Mouse (Mus musculus) liver (tissue): ENCODE data around the gene Atp5l.

Experiments used
- DNase-seq: peaks from one replicate; pipeline ENCODE4 v3.0.0-alpha.2; 2020; ENCODE audit warnings: mixed read lengths

The Atp5l gene

DNA sequence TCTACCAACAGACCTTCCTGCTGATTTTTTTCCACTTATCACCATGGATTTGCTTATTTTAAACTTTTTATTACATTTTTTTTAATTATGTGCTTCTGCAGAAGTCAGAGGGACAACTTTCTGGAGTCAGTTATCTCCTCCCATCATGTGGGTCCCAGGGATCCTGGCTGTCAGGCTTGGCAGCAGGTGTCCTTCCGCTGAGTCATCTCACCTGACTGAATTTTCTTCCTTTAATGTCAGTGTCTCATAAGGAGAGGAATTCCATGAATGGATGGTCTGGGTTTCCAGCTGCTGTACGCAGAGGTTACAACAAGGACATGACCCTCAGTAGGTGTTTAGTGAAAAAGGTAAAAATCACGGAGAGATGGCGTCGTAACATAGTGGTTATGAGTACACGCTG is 29.3 kb downstream of the Atp5l start:
- no peak for DNase-seq

DNA sequence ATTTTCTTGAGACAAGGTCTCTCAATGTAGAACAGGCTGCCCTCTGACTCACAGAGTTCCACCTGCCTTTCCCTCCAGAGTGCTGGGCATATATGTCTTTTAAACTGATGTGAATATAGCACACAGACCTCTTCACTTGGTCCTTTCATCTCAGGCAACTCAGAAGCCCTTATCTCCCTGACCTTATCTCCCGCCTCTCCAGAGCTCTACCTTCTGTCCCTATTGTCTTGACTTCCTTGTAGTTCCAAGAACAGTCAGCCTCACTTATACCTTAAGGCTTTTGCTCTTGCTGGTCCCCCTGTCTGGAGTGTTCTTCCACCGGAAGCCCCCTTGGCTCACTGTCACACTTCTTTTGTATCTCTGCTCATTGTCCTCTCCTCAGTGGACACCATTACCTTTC is 30.4 kb downstream of the Atp5l start:
- DNase-seq: no peak

DNA sequence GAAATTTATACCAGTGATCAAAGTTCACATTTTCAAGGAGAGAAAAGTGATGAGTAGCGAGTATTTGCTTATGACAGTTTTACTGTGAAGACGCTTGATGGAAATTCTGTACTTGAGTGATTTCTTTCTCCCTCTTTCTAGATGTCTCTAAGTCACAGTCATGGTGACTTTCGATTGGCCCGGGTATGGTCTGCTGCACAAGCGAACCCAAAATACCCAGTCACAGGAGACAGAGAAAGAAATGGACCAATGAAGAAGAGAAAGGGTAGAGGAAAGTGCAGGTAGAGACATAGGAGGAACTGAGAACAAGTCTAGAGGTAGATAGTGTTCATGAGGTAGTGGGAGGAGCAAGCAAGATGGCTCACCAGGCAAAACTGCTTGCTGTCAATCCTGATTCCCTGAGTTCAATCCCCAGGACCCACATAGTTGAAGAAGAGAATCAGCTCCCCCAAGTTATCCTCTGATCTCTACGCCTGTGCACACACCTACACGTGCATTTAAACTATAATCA is 32.4 kb downstream of the Atp5l start:
- DNase-seq: no peak

DNA sequence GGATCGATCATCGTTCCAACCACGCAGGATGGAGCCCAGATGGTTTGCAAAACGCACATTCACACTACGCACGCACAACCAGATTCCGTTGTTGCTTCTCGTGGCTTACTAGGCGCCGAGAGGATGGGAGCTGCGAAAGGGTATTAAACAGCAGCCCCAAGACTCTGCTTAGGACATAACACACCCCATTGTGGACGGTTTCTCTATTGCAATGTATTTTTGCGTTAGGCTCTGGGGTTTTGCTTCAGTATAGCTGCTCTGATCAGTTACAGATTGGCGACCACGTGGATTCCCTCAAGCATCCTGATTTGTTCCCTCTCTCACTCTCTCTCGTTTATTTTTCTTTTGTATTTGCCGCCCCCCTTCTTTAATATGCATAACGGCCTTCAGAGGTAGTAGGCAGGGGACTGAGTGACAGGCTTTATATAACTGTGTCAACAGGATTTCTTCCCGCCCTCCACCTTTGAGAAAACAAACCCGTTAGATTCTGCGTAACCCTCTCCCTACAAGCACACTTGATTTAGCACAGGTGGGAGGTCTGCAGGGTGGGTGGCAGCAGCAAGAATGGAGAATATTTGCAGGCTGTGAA is 37.5 kb downstream of the Atp5l start:
- no peak for DNase-seq

DNA sequence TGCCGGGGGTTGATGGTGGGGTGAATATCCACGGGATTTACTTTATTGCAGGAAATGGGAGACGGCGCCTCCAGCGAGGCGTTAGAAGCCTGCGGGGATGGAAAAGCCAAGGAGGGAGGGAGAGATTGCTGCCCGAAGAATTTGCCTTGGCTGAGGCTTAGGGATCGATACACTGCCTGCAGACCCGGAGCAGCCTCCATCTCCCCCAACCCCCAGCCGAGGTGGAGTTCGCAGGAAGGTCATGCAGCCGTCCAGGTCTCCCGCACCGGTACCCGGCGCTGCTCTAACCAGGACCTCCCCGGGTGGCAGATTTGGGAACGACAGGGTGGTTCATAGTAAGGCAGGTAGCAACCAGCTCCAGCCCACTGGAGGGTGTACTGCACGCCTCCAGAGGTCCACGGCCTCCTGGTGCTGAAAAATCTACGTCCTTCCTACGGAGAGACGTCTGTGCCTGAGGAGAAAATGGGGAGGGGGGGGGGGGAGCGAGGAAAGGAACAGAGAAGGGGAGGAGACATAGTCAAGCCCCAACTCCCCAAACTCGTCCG is 38.0 kb downstream of the Atp5l start:
- DNase-seq: peak; percentile 43

DNA sequence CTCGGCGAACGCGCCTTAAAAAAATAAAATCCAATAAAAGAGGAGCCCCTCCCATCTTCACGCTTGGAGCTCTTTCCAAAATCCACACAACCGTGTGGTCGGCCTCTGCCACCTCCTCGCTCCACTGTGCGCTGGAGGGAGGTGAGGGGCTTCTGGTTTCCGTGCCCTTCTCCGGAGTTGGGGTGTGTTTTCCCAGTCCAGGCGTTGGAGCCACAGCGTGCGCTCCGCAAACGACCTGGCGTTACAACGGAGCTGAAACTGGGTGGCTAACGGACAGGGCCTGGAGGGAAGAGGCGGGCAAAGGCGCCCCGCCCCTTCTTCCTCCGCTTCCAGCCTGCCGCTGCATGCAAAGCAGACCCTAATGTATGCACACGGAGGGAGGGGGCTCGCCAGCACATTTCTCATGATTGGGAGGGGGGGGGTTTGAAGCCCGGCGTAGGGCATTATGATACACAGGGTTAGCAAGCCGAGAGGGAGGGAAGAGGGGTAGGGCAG is 38.6 kb downstream of the Atp5l start:
- peak; percentile 84 for DNase-seq

DNA sequence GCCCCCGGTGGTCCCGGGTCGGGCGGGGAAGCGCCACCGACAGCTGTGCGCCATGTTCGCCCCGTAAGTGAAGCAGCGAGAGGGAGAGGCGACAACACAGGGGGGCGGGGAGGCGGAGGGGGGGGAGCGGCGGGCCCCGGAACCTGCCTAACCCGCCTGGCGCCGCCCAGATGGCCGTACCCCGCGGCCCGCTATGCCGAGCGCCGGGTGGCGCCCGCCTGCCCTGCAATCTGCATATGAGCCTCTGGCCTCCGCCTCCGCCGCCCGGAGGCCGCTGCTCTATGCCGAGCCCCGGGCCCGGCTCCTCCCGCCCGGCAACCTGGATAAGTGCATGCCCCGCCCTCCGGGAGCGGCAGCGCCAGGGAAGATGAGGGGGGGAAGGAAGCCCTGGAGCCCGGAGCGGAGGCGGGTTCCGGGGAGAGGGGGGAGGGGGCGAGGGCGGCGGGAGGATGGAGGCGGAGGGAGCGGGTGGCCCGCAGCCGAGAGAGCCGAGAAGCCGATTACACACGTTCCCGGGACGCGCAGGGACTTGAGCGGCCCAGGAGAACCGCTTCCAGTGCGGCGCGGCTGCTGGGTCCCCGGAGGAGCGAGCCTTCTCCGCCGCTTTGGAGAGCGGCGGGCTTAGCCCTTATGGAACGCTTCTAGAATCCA is 39.2 kb downstream of the Atp5l start, which contains the start of gene Kmt2a:
Gene Kmt2a (minus strand): TSS at position 76 of the 651 bp plus-strand sequence.
- peak; percentile 98 for DNase-seq

DNA sequence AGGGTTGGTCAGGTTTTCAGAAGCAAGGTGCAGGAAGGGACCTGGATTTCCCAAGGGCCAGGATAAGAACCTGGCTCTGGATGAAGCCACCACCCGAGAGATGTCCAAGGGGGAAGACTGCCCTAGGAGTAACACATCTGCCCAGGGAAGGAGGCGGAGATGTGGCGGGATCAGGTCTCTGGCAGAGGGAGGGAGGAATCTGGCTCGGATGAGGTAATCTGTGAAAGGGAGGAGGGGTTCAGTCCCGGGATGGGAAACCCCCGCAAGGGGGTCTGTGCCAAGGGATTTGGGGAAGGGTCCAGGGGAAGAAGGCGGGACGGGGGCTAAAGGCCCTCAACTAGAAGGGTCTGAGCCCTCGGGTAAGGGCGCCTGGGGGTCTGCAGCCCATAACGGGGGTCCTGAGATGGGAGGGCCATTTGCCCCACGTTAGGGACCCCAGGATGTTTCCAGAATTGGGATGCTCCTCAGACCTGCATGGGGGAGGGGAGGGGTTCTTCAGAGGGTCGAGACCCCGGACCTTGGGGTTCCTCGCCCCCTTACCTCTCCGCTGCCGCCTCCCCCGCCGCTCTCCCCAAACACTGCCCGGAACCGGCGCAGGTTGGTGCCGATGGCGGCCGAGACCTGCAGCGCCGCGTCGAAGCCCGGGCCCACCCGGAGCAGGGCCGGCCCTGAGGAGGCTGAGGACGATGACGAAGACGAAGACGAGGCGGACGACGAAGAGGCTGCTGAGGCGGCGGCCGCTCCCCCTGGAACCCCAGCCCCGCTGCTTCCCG is 40.0 kb downstream of the Atp5l start:
- DNase-seq: peak; percentile 44

DNA sequence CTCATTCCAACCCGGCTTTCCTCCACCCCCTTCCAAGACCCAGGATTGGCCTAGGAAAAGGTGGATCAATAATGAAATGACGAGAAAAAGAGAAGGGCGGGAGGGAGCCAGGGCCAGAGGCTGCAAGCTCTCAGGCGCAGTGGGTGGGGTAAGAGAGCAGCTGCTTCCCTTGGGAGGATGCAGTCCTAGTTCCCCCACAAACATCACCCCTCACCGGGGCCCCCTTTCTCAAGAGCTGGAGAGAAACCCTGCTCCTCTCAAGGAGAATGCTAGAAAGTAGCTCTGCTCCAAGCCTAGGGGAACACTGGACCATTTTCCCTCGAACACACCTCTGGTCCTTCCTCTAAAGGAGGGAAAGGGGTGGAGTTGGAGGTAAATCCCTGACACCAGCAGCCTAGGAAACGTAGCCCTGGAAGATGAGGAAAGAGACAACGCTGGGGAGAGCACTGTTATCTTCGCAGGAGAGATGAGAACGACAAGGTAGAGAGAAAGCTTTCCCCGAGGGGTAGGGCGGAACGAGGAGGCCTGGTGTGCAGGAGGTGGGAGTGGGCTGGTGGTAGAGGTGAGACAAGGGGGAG is 40.8 kb downstream of the Atp5l start:
- DNase-seq: peak; percentile 47

DNA sequence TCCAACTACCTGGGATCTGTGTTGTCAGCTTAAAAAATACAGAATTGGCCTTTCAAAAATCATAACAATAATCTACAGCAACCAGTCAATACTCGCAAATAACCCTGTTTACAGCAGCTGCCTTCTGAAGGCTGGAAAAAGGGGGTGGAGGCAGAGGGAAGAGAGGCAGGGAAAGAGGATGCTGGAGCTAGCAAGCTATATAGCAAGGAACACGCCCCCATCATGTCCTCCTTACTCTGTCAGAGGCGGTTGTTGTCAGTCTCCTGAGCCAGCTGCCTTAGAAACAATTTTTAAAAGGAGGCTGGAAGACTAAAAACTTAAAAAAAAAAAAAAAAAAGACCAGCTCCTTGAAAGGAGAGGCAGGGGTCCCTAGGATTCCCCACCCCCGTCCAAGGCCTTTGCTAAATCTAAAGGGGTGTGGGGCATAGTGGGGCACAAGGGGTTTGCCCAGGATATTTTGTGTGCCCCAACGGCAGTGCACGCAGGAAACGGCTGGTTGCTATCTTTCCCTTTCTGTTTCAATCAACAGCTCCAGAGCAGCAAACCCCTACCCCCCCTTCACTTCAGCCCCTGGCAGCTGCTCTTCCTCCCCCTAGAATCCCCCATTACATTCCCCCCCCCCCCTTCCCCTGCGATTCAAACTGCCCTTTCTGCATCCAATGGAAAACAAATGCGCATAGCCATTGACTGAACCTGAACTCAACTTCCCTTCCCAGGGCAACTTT is 41.6 kb downstream of the Atp5l start:
- peak; percentile 10 for DNase-seq

DNA sequence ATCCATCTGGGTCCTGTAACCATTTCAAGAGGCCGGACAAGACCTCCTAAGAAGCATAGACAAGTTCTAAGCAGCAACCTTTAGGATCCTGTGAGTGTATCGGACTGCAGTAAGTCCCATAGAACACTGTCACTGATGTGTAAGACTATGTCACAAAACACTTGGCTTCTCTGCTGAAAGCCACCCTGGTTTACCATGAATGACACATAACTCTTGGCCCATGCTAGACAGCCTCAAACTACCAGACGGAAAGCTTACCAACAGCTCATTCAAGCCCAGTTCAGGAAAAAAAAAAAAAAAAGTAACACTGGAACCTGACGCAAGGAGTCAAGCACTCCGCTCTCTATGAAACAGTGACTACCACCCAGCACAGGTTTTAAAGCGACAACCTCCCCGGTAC is 42.9 kb downstream of the Atp5l start:
- no peak for DNase-seq

DNA sequence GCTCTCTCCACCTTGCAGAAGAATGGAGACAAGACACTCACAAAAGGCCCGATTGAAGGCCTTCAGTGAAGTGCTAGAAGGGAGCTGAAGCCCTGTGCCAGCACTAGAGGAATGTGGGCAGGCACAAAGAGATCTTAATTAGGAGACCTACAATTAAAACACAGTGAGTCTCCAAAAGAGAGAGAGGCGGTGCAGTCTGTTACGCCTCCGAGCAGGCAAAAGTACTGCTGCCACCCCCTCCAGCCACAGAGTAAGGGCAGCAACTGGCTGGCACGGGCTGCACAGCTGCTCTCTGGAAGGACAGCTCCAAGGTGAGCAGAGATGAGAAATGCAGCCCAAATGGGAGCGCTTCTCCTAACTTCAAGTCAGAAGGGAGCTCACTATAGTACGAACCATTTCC is 45.1 kb downstream of the Atp5l start:
- DNase-seq: no peak

DNA sequence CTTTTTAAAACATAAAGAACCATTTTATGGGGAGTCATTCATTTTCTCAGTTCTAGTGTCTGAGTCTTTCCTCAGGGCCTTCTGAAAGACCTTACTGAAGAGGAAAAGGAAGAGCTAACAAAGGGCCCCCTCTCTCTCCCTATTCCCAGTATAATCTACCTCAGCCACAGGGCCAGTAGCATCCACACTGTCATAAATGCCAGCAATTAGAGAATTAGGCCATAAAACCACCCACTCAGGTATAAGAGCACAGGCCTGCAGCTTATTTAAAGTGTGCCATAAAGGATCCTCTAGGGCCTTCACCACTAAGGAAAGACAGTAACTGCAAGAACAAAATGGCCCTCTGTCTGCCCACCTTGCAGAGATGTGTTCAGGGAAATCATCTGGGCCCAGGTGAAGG is 46.3 kb downstream of the Atp5l start:
- DNase-seq: no peak

DNA sequence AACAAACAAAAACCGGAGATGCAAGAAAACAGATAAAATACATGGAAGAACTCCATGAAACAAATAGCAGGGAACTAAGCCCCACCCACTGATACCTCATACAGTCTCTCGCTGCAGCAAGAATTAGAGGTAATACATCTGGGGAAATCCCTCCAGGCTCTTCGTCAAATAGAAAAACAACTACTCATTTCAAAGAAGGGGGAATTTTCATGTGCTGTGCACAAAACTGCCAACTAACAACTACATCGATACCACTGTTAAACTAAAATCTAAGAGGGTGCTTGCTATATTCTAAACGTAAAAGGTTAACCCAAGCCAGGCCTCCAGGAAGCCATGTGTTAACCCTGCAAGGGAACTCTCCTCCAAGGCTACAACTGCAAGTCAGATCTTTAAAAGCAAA is 46.9 kb downstream of the Atp5l start:
- no peak for DNase-seq

DNA sequence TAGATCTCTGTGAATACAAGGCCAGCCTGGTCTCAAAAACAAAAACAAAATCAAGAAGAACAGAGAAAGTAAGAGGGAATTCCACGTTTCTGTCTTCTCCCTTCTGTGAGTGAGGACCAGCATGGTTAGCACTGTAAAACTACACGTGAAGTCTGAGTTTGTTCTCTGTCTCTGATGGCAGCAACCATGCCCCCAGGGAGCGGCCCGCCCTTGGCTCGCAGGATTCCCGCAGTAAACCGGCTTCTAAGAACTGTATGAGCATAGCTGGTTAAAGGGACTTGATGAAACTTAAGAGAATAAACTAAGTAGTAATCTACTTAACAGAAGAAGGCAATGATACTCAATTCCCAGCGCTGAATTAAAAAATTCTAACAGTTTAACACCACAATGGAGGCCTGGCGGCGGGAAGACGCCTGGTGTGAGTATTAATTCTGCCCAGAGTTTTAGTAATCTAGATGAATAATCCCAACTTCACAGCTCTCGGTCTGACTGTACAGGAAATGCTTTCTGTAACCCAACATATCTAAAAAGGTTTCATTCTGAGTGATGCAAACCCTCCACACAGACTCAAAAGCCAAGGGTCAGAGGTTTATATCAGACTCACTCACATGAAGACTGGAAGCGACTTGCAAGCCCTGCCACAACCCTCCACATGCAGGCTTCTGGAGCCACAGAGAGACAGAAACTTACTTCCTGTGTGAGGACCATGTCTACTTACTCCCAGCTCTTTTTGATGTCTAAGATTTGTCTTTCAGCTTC is 52.0 kb downstream of the Atp5l start:
- DNase-seq: no peak

DNA sequence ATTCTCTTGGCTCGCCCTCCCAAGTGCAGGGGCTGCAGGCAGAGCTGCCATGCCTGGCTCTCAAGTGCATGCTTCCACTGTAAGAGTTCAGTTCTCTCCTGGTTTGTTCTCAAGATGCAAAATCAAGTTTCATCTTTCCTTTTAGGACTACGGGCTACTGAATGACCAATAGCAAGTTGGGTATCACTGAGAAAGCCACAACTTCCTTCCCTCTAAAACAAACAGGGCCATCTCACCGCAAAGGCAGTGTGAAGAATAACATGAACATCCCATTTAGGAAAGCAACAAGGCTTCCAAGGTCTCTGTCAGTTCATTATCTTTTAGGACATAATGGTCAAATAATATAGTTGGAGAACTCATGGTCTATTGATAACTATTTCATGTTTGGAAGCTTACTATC is 52.9 kb downstream of the Atp5l start:
- no peak for DNase-seq

DNA sequence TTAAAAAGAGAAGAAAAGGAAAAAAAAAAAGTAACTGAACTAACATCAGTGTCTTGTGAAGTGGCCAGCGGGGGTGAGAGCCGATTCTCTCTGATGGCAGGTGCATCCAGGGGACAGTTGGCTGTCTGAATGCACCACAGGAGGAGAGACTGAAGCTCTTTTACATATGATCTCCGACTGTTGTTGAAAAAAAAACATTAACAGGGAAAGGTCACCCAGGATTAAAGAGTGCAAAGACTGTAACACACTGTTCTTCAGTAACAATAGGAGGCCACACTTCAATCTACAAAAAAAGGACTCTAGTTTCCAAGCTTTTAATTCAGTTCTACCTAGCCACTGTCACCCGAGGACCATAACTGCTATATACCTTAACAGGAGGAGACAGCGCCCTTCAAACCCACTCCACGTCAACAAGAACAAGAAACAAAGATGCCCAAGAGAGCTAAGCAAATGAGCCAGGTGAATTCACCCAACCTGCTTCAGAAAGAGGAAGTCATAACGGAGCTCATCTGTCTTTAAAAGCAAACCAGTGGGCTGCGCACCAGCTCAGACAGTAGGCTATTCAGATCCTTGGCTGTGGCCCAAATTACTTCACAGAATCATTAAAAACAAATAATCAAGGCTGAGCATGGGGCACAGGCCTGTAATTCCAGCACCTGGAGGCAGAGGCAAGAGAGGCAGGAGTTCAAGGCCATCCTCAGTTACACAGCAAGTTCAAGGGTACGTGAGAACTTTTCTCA is 53.9 kb downstream of the Atp5l start:
- DNase-seq: no peak
